Mouse (Mus musculus): ENCODE data around the gene Prr13. TPM values are rescaled to one million over a fixed set of nuclear protein-coding genes. Genes with fewer than 3 reads are reported as not detected.

Gene Prr13
- 80.5 and 80.6 TPM in 2 replicates for polyA plus RNA-seq (2016; fragmentation: Nextera tagmentation; extraction: Ambion mirVana)

DNA sequence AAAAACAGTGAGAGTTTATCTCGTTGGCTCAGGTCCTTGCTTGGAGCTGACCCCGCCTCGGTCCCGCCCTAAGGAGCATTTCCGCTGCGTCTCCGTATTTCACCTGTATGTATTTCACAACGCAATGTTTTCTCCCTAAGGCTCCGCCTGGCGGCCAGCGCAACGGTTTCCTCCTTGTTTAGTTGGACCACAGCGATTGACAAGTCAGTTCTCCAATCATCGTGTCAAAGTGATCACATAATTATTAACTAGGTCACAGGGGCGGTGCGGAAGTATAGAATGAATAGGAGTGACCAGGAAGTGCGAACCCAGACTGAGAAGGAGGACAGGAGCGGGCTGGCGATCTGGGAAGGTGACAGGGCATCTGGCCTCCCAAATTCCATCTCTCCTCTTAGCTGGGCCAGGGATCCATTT lies at the start of gene Prr13:
Gene Prr13 (plus strand): TSS at position 125 of the 414 bp plus-strand sequence.
- Histone ChIP-seq H3K9ac (peak within 1 kb of the TSS; percentile 45; the same call in 1 of the 2 replicates), H3K4me2 (replicated peaks) (peak within 1 kb of the TSS; percentile 65), H3K36me3 (peaks cover 7% of the 10 kb centered on the region; the same call in 1 of the 2 replicates), H3K27me3 (replicated peaks) (no peaks in the 10 kb centered on the region), H3K27ac (no peak within 1 kb of the TSS), H3K9me3 (no peaks in the 10 kb centered on the region), H3K4me1 (peaks cover 9% of the 10 kb centered on the region), H3K4me3 (peak within 1 kb of the TSS; percentile 39)
- peak; percentile 63; the same call in 1 of the 2 replicates for ATAC-seq (ENCODE audit: low FRiP score, low read depth)
- under 1% methylated on average over 19 of the region's 19 CpGs for WGBS

DNA sequence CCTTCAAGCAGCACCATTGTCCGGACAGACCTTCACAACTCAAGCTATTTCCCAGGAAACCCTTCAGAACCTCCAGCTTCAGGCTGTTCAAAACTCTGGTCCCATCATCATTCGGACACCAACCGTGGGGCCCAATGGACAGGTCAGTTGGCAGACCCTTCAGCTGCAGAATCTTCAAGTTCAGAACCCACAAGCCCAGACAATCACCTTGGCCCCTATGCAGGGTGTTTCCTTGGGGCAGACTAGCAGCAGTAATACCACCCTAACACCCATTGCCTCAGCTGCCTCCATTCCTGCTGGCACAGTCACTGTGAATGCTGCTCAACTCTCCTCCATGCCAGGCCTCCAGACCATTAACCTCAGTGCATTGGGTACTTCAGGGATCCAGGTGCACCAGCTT lies 49.5 kb upstream of the Prr13 start:
- Histone ChIP-seq H3K9ac (no peak overlapping the region), H3K27me3 (replicated peaks) (no peaks in the 10 kb centered on the region), H3K27ac (no peak overlapping the region), H3K9me3 (no peaks in the 10 kb centered on the region), H3K36me3 (peaks cover 57% of the 10 kb centered on the region), H3K4me2 (replicated peaks) (0 out of 2 replicates have a peak overlapping the region, but pooled peaks have one; percentile 20), H3K4me1 (peaks cover 38% of the 10 kb centered on the region), H3K4me3 (no peak overlapping the region)
- no peak for ATAC-seq (ENCODE audit: low FRiP score, low read depth)
- WGBS, result 96% methylated on average over 3 of the region's 3 CpGs

DNA sequence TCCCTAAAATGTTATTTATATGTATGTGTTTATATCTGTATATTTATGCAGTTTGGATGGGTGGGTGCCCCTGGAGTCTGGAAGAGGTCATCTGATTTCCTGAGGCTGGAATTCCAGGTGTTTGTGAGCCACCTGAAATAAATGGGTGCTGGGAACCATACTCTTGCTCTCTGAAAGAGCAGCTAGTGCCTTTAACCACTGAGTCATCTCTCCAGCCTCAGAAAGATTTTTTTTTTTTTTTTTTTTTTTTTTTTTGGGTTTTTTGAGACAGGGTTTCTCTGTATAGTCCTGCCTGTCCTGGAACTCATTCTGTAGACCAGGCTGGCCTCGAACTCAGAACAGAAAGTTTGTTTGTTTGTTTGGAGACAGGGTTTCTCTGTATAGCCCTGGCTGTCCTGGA lies 47.8 kb upstream of the Prr13 start:
- H3K4me1 ChIP-seq, result peaks cover 38% of the 10 kb centered on the region
- no peak overlapping the region for H3K9ac ChIP-seq
- peaks cover 58% of the 10 kb centered on the region for H3K36me3 ChIP-seq
- WGBS, result 86% methylated on average over 1 of the region's 1 CpGs
- no peak for ATAC-seq (ENCODE audit: low FRiP score, low read depth)
- H3K4me3 ChIP-seq, result no peak overlapping the region
- no peaks in the 10 kb centered on the region for H3K9me3 ChIP-seq
- H3K27ac ChIP-seq, result no peak overlapping the region
- peak overlapping the region; percentile 41; the same call in 1 of the 2 replicates for H3K4me2 ChIP-seq (replicated peaks)
- no peaks in the 10 kb centered on the region for H3K27me3 ChIP-seq (replicated peaks)

DNA sequence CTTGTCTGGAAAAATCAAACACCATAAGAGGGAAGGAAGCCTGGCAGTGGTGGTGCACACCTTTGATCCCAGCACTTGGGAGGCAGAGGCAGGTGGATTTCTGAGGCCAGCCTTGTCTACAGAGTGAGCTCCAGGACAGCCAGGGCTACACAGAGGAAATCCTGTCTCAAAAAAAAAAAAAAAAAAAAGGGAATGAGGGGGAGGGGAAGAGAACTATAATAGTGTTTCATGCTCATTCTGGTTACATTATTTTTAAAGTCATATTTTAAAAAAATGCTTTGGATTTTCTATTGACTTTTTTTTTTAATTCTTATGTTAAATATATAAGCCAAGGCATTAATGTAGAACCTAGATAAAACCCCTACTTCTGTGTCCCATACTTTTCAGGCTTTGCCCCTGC lies 45.1 kb upstream of the Prr13 start:
- no peak overlapping the region for H3K27ac ChIP-seq
- H3K36me3 ChIP-seq, result peaks cover 48% of the 10 kb centered on the region
- no peaks in the 10 kb centered on the region for H3K27me3 ChIP-seq (replicated peaks)
- no peak overlapping the region for H3K9ac ChIP-seq
- no peak for ATAC-seq (ENCODE audit: low FRiP score, low read depth)
- no peak overlapping the region for H3K4me2 ChIP-seq (replicated peaks)
- no peaks in the 10 kb centered on the region for H3K9me3 ChIP-seq
- H3K4me3 ChIP-seq, result no peak overlapping the region
- peaks cover 25% of the 10 kb centered on the region for H3K4me1 ChIP-seq

DNA sequence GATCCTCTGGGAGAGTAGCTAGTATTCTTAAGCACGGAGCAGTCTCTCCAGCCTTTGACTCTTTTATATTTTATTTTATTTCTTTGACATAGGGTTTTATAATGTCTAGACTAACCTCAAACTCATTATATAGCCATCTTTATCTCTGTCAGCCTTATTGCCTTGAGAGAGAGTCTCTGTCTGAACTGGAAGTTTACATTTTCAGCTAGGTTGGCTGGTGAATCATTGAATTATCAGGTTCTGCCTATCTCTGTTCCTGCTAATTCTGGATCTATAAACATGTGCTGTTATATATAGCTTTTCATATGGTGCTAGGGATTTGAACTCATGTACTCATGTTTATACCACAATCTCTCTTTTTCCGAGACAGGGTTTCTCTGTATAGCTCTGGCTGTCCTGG lies 41.3 kb upstream of the Prr13 start:
- WGBS, result 99% methylated on average over 2 of the region's 2 CpGs
- no peak overlapping the region for H3K4me3 ChIP-seq

DNA sequence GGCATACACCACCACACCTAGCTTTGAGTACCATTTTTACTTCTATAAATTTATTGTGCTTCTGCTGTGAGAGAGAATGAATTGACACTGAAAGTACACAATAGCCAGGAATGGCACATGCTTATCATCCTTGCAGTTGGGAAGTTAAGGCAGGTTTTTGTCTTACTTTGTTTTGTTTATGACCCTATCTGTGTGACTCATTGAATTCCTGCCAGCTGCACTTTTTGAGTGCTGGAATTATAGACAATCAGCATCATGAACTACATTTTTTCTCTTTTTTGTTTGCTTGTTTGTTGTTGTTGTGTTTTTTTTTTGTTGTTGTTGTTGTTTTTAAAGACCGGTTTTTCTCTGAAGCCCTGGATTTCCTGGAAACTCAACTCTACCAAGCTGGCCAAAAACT lies 37.8 kb upstream of the Prr13 start:
- no peaks in the 10 kb centered on the region for H3K27me3 ChIP-seq (replicated peaks)
- no peak overlapping the region for H3K27ac ChIP-seq
- no peak for ATAC-seq (ENCODE audit: low FRiP score, low read depth)
- H3K4me3 ChIP-seq, result no peak overlapping the region
- H3K9me3 ChIP-seq, result no peaks in the 10 kb centered on the region
- no peak overlapping the region for H3K4me2 ChIP-seq (replicated peaks)
- peaks cover 16% of the 10 kb centered on the region for H3K36me3 ChIP-seq
- no peak overlapping the region for H3K9ac ChIP-seq
- WGBS, result 77% methylated on average over 1 of the region's 1 CpGs
- H3K4me1 ChIP-seq, result no peaks in the 10 kb centered on the region

More for the DNA sequence above, 41.3 kb upstream of the Prr13 start:
- Histone ChIP-seq H3K9ac (no peak overlapping the region), H3K4me2 (replicated peaks) (no peak overlapping the region), H3K27me3 (replicated peaks) (no peaks in the 10 kb centered on the region), H3K27ac (no peak overlapping the region), H3K4me1 (no peaks in the 10 kb centered on the region), H3K9me3 (no peaks in the 10 kb centered on the region), H3K36me3 (peaks cover 17% of the 10 kb centered on the region)
- ATAC-seq (ENCODE audit: low FRiP score, low read depth), result no peak

DNA sequence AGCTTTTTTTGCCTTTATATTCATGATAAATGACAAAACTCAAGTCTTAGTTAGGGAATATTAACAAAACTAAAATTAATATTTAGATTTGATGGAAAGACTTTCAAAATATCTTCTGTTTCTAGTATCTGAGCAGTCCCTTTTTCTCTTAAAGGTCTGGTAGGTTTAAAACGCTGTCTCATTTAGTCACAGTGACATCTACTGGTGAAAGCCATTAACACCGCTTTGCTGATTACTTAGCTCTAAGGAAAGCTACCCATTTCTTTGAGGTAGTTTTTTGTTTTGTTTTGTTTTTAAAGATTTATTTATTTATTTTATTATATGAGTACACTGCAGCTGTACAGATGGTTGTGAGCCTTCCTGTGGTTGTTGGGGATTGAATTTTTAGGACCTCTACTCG lies 37.4 kb upstream of the Prr13 start:
- WGBS, result 66% methylated on average over 3 of the region's 3 CpGs
- H3K4me2 ChIP-seq (replicated peaks), result no peak overlapping the region
- H3K36me3 ChIP-seq, result peaks cover 20% of the 10 kb centered on the region
- H3K4me1 ChIP-seq, result no peaks in the 10 kb centered on the region
- no peak overlapping the region for H3K4me3 ChIP-seq
- no peak for ATAC-seq (ENCODE audit: low FRiP score, low read depth)
- H3K27ac ChIP-seq, result no peak overlapping the region
- no peak overlapping the region for H3K9ac ChIP-seq
- H3K27me3 ChIP-seq (replicated peaks), result no peaks in the 10 kb centered on the region
- H3K9me3 ChIP-seq, result no peaks in the 10 kb centered on the region

DNA sequence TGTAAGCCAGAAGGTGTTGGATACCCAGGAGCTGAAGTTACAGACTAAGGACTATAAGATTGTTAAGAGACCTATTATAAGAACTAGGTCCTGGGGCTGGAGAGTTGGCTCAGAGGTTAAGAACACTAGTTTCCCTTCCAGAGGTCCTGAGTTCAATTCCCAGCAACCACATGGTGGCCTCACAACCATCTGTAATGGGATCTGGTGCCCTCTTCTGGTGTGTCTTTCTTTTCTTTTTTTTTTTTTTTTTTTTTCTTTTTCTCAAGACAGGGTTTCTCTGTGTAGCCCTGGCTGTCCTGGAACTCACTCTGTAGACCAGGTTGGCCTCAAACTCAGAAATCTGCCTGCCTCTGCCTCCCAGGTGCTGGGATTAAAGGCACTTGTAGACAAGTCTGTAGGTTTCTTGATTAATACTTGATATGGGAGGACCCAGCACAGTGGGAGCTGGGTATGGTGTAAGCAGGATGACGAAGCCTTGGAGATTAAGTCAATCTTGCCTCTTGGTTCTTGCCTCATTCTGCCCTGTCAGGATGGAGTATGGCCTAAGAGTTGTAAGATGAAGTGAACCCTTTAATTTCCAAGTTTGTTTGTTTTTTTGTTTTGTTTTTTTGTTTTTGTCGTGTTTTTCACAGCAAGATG lies 35.1 kb upstream of the Prr13 start:
- Histone ChIP-seq H3K27ac (no peak overlapping the region), H3K4me3 (no peak overlapping the region), H3K9me3 (no peaks in the 10 kb centered on the region), H3K9ac (no peak overlapping the region), H3K27me3 (replicated peaks) (no peaks in the 10 kb centered on the region), H3K4me2 (replicated peaks) (no peak overlapping the region), H3K4me1 (no peaks in the 10 kb centered on the region), H3K36me3 (peaks cover 34% of the 10 kb centered on the region)
- 92% methylated on average over 2 of the region's 2 CpGs for WGBS
- no peak for ATAC-seq (ENCODE audit: low FRiP score, low read depth)

DNA sequence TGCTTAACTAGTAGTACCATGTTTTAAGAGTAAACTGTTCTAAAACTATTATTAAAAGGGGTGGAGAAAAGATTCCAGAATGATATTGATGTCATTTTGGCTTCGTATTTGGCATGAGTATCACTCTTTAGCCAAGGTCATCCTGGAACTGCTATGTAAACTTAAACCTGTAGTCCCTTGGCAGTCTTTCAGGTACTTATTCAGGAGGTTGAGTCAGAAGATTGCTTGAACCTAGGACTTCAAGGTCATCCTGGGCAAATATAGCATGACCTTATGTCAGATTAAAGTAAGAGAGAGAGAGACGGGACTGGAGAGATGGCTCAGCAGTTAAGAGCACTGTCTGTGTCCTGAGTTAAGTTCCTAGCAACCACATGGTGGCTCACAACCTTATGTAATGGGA lies 34.2 kb upstream of the Prr13 start:
- no peaks in the 10 kb centered on the region for H3K27me3 ChIP-seq (replicated peaks)
- no peak overlapping the region for H3K4me3 ChIP-seq
- H3K4me2 ChIP-seq (replicated peaks), result no peak overlapping the region
- H3K9me3 ChIP-seq, result no peaks in the 10 kb centered on the region
- WGBS, result 93% methylated on average over 2 of the region's 2 CpGs
- ATAC-seq (ENCODE audit: low FRiP score, low read depth), result no peak
- H3K9ac ChIP-seq, result no peak overlapping the region
- peaks cover 37% of the 10 kb centered on the region for H3K36me3 ChIP-seq
- no peaks in the 10 kb centered on the region for H3K4me1 ChIP-seq
- H3K27ac ChIP-seq, result no peak overlapping the region

DNA sequence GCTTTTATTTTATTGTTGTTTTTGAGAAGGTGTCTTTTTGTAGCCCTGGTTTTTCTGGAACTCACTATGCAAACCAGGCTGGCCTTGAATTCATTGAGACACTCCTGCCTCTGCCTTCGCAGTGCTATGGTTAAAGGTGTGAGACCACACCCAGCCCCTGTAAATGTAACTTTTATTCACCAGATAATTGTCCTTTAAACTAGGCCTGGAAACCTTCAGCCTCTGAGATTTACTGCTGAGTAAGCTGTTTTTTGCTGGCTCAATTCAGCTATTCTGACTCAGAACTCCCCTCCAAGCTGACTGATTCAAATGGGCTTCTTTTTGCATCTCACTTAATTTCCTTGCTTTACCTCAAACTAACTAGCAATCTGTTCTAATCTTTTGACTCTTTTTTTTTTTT lies 31.9 kb upstream of the Prr13 start:
- Histone ChIP-seq H3K4me1 (no peaks in the 10 kb centered on the region), H3K27ac (no peak overlapping the region), H3K36me3 (peaks cover 57% of the 10 kb centered on the region), H3K27me3 (replicated peaks) (no peaks in the 10 kb centered on the region), H3K9me3 (no peaks in the 10 kb centered on the region), H3K4me2 (replicated peaks) (no peak overlapping the region), H3K4me3 (no peak overlapping the region), H3K9ac (no peak overlapping the region)
- 98% methylated on average over 1 of the region's 1 CpGs for WGBS
- no peak for ATAC-seq (ENCODE audit: low FRiP score, low read depth)

DNA sequence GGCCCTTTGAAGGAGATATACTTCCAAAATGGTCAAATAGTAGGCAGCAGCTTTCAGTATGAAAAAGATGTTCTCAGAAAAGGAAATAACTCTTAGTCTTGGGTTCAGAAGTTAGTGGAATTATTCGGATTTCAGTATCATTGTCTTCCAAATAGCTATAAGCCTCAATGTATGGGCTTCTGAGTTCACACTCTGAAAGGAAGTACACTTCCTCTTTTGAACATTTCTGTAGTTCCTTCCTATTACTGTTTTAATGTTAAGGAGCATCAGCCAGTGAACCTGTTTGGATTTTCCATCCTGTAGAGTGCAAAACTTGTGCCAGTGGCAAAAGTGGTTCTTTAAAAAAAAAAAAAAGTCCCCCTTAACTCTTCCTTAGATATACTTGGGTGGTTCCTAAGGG lies 26.8 kb upstream of the Prr13 start:
- peaks cover 70% of the 10 kb centered on the region for H3K36me3 ChIP-seq

DNA sequence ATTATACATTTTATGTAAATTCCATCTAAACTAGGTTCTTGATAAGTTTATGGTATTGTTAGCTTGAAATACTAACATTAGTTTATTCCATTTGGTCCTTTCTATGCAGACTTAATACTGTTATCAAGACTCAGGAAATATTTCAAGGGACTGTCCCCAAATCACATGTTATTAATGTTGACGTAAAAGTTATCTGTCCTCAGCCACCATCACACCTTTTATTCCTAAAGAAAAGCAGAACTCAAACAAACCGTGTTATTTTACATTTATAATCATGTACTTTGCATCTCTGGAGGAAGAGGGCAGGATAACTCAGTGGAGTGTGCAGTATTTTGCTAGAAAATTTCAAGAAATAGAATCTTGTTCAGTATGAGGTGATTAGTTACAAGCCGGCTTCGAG lies 25.7 kb upstream of the Prr13 start:
- no peak overlapping the region for H3K4me3 ChIP-seq
- no peaks in the 10 kb centered on the region for H3K9me3 ChIP-seq
- no peaks in the 10 kb centered on the region for H3K4me1 ChIP-seq
- H3K27me3 ChIP-seq (replicated peaks), result no peaks in the 10 kb centered on the region
- H3K27ac ChIP-seq, result no peak overlapping the region
- no peak for ATAC-seq (ENCODE audit: low FRiP score, low read depth)
- no peak overlapping the region for H3K4me2 ChIP-seq (replicated peaks)
- H3K9ac ChIP-seq, result no peak overlapping the region
- H3K36me3 ChIP-seq, result peaks cover 67% of the 10 kb centered on the region
- WGBS, result 97% methylated on average over 4 of the region's 4 CpGs

More for the DNA sequence above, 26.8 kb upstream of the Prr13 start:
- Histone ChIP-seq H3K4me2 (replicated peaks) (no peak overlapping the region), H3K4me1 (no peaks in the 10 kb centered on the region), H3K27me3 (replicated peaks) (no peaks in the 10 kb centered on the region), H3K4me3 (no peak overlapping the region), H3K9ac (no peak overlapping the region), H3K27ac (no peak overlapping the region), H3K9me3 (no peaks in the 10 kb centered on the region)
- 96% methylated on average over 1 of the region's 1 CpGs for WGBS
- ATAC-seq (ENCODE audit: low FRiP score, low read depth), result no peak

DNA sequence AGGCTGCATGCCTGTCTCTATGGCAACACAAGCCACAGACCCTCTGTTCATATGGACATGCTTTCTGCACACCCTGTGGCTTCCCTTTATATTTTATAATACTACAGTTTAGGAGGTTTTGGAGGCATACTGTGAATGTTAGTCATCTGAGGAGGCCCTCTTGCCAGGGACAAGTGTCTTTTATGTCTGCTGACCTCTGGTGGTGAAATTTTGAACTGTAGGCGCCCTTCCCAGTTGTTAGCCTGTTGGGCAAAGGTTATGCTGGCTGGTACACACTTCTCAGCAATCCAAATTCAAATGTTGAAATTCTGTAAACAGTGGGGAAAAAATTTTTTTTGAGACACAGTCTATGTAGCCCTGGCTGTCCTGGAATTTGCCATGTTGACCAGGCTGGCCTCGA lies 16.3 kb upstream of the Prr13 start:
- no peak for ATAC-seq (ENCODE audit: low FRiP score, low read depth)
- Histone ChIP-seq H3K9ac (no peak overlapping the region), H3K36me3 (peaks cover 7% of the 10 kb centered on the region; the same call in 1 of the 2 replicates), H3K4me1 (no peaks in the 10 kb centered on the region), H3K4me3 (no peak overlapping the region), H3K27me3 (replicated peaks) (no peaks in the 10 kb centered on the region), H3K27ac (no peak overlapping the region), H3K9me3 (no peaks in the 10 kb centered on the region), H3K4me2 (replicated peaks) (no peak overlapping the region)
- WGBS, result 46% methylated on average over 2 of the region's 2 CpGs

Measured in neural tube, embryonic 12.5 days (tissue).